Mouse (Mus musculus): ENCODE data around the gene Pgap1.

Pgap1 gene

DNA sequence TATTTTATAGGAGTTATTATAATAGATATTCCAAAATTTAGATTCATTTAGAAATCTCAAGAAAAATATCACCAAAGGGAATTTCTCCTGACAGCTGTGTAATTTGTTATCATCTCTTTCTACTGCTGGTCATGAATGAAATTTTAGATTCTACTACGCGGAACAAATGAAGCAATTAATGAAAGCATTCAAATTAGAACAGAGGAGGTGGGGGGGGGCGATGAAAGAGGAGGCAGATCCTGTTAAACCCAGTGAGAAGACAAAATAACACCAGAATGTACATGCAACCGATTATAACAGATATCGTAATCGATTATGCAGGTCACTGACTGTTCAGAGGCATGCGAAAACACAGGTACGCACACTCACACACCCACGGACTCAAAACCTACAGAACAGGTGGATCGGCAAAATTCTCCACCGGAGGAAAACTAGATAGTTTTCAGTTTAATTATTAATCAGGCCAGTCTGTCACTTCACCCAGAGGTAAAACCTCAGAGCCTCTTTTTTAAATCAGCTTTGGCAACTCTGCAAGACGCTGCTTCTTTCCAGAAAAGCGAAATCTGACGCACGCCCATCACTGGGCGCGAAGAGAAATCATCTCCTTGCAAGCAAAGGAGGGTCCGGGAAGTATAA is 780 bp downstream of the Pgap1 start:
- peak; percentile 26 for DNase-seq (ENCODE audit: low read depth, low spot score)
- no peaks in the 10 kb centered on the region for H3K36me3 ChIP-seq (ENCODE audit: control insufficient read depth, insufficient read depth, low read length, poor library complexity, severe bottlenecking)
- no peaks in the 10 kb centered on the region for H3K27me3 ChIP-seq (ENCODE audit: control insufficient read depth, insufficient read depth, low read length, poor library complexity, severe bottlenecking)

DNA sequence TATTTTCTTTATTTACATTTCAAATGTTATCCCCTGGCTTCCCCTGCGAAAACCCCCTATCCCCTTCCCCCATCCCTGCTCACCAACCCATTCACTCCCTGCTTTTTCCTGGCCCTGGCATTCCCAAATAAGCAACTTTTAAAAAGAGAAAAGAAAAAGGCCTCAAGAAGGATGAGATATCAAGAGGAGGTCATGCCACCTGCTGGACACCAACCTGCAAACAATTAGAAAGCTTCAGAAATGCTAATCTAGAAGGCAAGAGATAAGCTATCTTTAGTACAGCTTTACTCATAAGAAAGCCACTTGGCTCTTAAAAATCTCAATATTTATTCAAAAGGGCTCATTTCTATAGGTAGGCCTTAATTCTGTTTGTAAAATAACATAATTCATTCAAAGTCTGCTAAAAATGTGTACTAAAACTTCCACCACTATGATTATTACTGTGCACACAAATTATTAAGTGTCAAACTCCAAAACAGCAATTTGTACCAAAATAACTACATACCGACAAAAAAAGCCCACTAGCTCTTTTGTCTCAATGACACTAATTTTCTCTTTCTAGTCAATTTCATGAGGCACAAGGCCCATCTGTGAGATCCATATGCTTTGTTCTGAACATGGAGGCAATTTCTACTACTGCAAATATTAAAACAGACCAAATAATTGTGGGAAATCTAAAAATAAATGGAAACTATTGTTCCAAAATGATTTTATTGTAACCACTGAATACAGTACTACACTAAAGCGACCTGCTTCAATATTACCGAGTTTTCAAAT is 1.9 kb downstream of the Pgap1 start:
- peak; percentile 54 for DNase-seq (ENCODE audit: low read depth, low spot score)
- Histone ChIP-seq H3K36me3 (ENCODE audit: control insufficient read depth, insufficient read depth, low read length, poor library complexity, severe bottlenecking) (peaks cover 2% of the 10 kb centered on the region; the same call in 1 of the 2 replicates), H3K27me3 (ENCODE audit: control insufficient read depth, insufficient read depth, low read length, poor library complexity, severe bottlenecking) (no peaks in the 10 kb centered on the region)

DNA sequence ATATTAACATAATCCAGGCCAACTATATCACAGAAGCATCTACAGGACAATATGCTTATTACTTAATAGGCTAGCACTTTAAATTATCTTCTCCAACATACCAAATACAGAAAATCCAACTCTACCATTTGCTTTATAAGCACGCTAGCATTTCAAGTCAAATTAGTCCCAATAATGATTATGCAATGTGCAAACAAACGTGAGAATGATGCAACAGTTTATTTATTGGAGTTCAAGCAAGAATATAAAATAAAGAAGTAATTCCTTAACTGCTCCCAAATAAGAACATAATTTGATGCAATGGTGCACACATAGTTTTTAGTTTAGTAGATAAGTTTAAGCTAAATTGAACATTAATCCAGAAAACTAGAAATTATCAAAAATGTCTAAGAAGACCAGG is 4.9 kb downstream of the Pgap1 start:
- no peak for DNase-seq (ENCODE audit: low read depth, low spot score)
- Histone ChIP-seq H3K27me3 (ENCODE audit: control insufficient read depth, insufficient read depth, low read length, poor library complexity, severe bottlenecking) (no peaks in the 10 kb centered on the region), H3K36me3 (ENCODE audit: control insufficient read depth, insufficient read depth, low read length, poor library complexity, severe bottlenecking) (peaks cover 13% of the 10 kb centered on the region; the same call in 1 of the 2 replicates)

DNA sequence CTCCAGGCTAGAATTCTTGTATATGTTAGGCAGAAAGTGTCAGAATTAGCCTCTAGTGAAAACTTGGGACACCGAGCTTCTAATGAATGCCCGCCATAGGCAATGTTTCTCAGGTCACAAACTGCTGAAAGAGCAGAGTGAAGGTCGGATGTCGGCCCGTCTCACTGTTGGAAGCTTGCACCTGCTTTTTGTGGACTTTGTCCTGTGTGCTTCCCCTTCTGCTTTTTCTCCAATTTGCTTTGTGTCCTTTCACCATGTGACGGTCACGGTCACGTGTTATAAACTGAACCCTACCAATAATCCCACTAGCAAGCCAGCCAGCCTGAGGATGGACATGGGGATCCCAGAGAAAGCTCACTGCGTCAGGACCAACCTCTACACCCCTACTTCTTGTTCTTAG is 12.3 kb downstream of the Pgap1 start:
- H3K36me3 ChIP-seq (ENCODE audit: control insufficient read depth, insufficient read depth, low read length, poor library complexity, severe bottlenecking), result peaks cover 33% of the 10 kb centered on the region
- DNase-seq (ENCODE audit: low read depth, low spot score), result no peak
- no peaks in the 10 kb centered on the region for H3K27me3 ChIP-seq (ENCODE audit: control insufficient read depth, insufficient read depth, low read length, poor library complexity, severe bottlenecking)

DNA sequence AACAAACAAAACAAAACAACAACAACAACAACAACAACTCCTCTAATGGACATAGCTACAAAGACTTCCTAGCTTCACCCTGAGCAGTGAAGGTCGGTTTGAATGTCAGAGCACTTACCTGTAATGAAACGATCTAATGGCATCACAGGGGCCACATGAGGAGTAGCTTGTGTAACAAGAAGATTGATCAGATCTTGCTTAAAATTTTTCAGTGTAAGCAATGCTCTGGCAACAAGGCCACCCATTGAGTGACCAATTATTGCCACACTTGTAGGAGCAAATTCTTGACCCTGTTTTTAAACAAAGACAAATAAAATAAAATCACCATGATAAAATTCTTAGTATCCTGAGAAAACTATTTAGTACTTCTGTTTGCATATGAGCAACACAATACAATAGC is 14.6 kb downstream of the Pgap1 start:
- H3K27me3 ChIP-seq (ENCODE audit: control insufficient read depth, insufficient read depth, low read length, poor library complexity, severe bottlenecking), result no peaks in the 10 kb centered on the region
- no peak for DNase-seq (ENCODE audit: low read depth, low spot score)
- peaks cover 37% of the 10 kb centered on the region for H3K36me3 ChIP-seq (ENCODE audit: control insufficient read depth, insufficient read depth, low read length, poor library complexity, severe bottlenecking)

DNA sequence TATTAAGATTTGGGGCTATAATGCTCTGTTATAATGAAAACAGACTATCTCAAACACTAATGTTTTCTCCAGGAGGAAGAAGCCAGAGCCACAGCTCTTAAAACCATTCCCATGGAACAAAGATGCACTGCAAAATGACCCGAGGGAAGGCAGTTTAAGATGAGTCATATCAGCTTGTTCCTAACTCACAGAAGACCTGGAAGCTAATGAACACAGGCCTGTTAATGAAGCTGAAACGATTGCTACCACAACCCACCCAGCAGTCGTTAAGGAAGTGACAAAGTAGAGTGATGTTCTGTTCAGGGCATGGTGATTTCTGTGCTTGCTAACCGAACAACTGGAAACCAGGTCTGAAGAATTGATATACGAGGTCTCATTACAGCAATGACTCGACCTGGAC is 26.3 kb downstream of the Pgap1 start:
- no peak for DNase-seq (ENCODE audit: low read depth, low spot score)
- H3K36me3 ChIP-seq (ENCODE audit: control insufficient read depth, insufficient read depth, low read length, poor library complexity, severe bottlenecking), result peaks cover 20% of the 10 kb centered on the region
- no peaks in the 10 kb centered on the region for H3K27me3 ChIP-seq (ENCODE audit: control insufficient read depth, insufficient read depth, low read length, poor library complexity, severe bottlenecking)

DNA sequence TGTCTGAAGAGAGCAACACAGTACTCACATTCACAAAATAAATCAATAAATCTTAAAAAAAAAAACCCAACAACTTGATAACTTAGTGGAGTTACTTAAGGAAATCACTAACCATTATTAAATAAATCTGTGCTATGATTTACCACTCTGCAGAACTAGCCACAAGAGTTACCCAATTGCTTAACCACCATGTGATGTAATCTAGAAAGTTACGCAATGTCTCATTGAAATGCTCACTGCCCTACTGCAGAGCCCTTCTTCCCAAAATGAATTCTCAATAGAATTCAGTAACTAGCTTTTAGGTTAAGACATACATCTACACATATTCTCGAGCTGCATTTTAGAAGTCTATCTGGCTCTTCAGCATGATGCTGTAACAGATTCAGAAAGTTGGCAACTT is 33.8 kb downstream of the Pgap1 start:
- peaks cover 20% of the 10 kb centered on the region for H3K36me3 ChIP-seq (ENCODE audit: control insufficient read depth, insufficient read depth, low read length, poor library complexity, severe bottlenecking)
- DNase-seq (ENCODE audit: low read depth, low spot score), result no peak
- H3K27me3 ChIP-seq (ENCODE audit: control insufficient read depth, insufficient read depth, low read length, poor library complexity, severe bottlenecking), result no peaks in the 10 kb centered on the region

DNA sequence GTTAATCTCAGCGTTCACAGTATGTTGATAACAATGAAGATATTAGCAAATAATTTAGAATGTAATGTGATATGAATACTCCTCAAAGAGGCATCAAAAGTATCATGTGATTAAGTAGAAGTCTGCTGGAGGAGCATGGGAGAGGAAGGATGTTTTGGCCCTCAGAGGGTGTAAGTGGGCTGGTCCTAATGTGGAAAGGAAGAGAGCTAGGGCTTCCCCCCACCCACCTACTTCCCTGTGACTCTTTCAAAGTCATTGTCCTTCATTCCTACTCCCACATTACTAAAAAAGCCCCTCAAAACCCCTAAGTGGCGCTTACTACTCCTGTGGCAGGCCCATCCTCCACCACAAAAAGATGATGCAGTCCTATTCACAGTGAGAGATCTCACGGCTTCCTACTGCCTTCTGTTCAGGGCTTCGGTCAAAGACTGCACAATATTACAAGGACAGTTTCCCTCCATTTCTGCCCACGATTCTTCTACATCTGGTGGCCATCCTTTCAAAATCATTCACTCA is 37.4 kb downstream of the Pgap1 start:
- Histone ChIP-seq H3K27me3 (ENCODE audit: control insufficient read depth, insufficient read depth, low read length, poor library complexity, severe bottlenecking) (no peaks in the 10 kb centered on the region), H3K36me3 (ENCODE audit: control insufficient read depth, insufficient read depth, low read length, poor library complexity, severe bottlenecking) (peaks cover 13% of the 10 kb centered on the region)
- DNase-seq (ENCODE audit: low read depth, low spot score), result no peak

DNA sequence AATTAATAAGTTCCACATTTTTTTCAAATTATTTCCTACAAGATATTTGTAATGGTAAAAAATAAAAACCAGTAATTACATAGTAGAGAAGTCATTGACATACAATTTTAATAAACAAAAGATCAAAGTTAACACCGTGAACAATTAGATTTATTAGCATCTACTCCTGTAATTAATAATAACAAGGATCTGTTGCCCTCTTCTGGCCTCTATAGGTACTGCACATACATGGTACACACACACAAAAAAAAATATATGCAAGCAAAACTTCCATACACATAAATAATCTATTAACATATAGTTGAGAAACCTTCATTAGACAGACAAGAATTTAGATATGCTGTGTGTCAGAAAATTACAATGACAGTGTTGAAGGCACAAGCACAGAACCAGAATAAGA is 43.6 kb downstream of the Pgap1 start:
- peak; percentile 40 for DNase-seq (ENCODE audit: low read depth, low spot score)

DNA sequence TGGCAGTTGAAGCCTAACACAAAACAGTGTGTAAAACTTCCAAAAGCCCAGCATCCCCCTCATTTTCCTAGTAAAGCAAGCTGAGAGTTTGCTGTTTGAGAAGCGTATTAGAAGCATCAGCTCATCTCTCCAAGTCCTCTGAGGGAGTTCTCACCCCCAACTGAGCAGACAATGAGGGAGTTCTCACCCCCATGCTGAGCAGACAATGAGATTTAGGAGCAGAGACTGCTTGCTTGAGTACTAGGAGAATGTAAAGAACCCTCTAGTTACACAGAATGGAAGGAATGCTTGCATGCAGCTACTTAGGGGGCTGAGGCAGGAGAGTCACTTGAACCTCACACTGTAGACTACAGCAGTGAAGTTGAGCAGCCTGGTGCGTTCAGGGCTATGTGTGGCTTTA is 59.0 kb downstream of the Pgap1 start:
- H3K36me3 ChIP-seq (ENCODE audit: control insufficient read depth, insufficient read depth, low read length, poor library complexity, severe bottlenecking), result peaks cover 33% of the 10 kb centered on the region
- no peaks in the 10 kb centered on the region for H3K27me3 ChIP-seq (ENCODE audit: control insufficient read depth, insufficient read depth, low read length, poor library complexity, severe bottlenecking)
- DNase-seq (ENCODE audit: low read depth, low spot score), result no peak

More for the DNA sequence above, 43.6 kb downstream of the Pgap1 start:
- H3K36me3 ChIP-seq (ENCODE audit: control insufficient read depth, insufficient read depth, low read length, poor library complexity, severe bottlenecking), result peaks cover 5% of the 10 kb centered on the region
- no peaks in the 10 kb centered on the region for H3K27me3 ChIP-seq (ENCODE audit: control insufficient read depth, insufficient read depth, low read length, poor library complexity, severe bottlenecking)

DNA sequence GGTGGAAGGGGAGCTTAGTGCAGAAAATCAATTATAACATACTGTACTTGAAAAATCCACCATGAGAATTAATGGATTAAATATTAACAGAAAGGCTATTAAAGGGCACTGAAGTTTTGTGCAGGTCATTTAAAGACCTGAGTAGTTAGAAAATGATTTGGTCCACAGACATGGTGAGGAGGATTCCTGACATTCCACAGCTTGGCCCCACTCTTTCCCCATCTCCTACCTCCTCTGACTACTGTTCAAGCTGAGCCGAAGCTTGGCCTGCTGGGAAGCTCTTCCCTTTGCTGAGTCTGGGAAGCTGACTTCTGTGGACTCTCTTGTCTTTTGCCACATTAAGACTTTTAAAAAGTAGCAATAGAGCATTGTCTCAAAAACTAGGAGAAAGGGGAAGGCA is 61.2 kb downstream of the Pgap1 start:
- H3K36me3 ChIP-seq (ENCODE audit: control insufficient read depth, insufficient read depth, low read length, poor library complexity, severe bottlenecking), result peaks cover 34% of the 10 kb centered on the region
- no peaks in the 10 kb centered on the region for H3K27me3 ChIP-seq (ENCODE audit: control insufficient read depth, insufficient read depth, low read length, poor library complexity, severe bottlenecking)
- DNase-seq (ENCODE audit: low read depth, low spot score), result no peak

DNA sequence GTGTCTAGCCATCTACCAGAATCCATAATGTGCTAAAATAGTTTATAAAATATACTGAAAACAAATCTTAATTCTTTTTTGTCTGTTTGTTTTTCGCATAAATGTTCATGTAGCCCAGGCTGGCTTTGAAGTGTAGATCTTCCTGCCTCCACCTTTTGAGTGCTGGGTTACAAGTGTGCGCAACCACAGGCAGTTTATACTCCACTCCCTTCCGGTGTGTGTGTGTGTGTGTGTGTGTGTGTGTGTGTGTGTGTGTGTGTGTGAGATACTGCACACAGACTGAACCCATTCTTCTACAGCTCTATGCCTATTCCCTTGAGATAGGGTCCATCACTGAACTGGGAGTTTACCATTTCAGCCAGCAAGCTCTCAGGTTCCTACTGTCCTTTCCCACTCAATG is 64.0 kb downstream of the Pgap1 start:
- Histone ChIP-seq H3K27me3 (ENCODE audit: control insufficient read depth, insufficient read depth, low read length, poor library complexity, severe bottlenecking) (no peaks in the 10 kb centered on the region), H3K36me3 (ENCODE audit: control insufficient read depth, insufficient read depth, low read length, poor library complexity, severe bottlenecking) (peaks cover 26% of the 10 kb centered on the region)
- no peak for DNase-seq (ENCODE audit: low read depth, low spot score)

DNA sequence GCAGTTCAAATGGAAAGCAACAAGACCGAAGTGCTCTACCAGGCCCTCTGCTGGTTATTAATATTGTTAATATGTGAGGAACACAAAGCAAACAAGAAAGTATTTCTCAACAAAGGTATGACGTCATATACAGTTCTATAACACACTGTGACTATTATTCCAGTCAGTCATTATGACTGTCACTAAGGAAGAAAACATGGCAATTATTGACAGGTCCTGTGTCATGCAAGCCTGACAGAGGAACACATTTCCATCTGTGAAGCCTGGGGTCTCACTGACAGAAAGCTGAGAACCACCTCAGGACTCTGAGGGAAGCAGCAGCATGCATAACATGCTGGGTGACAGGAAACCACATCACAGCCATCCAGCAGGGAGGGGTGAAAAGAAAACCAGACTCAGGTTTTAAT is 65.0 kb downstream of the Pgap1 start:
- Histone ChIP-seq H3K36me3 (ENCODE audit: control insufficient read depth, insufficient read depth, low read length, poor library complexity, severe bottlenecking) (peaks cover 25% of the 10 kb centered on the region), H3K27me3 (ENCODE audit: control insufficient read depth, insufficient read depth, low read length, poor library complexity, severe bottlenecking) (no peaks in the 10 kb centered on the region)
- DNase-seq (ENCODE audit: low read depth, low spot score), result no peak

DNA sequence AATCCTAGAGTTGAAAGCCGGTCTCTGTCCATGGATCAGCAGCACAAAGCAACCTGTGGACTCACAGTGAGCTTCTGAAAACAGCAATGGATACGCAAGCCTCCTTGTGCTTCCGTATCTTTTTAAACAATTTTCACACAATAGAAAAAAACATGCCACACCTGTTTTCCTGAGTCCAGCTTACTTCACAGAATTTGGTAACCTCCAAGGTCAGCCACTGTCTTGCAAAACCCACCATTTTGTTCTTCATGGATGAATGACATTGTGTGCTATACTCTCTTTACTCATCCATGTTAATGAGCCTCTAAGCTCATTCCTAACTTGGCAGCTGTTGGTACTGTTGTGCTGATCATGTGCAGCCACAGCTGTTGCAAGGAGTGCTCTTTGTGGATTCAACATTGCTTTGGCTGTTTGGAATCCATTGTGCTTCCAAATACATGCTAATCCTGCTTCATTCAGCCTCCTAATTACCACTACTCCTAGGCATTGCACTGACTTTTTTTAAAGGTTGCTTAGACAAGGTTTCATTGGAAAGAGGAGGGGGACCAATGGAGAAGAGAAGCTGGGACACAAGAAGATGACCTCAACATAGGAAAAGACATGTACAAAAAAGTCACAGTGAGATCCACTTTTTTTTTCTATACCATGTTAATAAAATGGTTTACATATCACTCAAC is 72.6 kb downstream of the Pgap1 start:
- DNase-seq (ENCODE audit: low read depth, low spot score), result no peak
- H3K36me3 ChIP-seq (ENCODE audit: control insufficient read depth, insufficient read depth, low read length, poor library complexity, severe bottlenecking), result peaks cover 15% of the 10 kb centered on the region
- H3K27me3 ChIP-seq (ENCODE audit: control insufficient read depth, insufficient read depth, low read length, poor library complexity, severe bottlenecking), result no peaks in the 10 kb centered on the region

DNA sequence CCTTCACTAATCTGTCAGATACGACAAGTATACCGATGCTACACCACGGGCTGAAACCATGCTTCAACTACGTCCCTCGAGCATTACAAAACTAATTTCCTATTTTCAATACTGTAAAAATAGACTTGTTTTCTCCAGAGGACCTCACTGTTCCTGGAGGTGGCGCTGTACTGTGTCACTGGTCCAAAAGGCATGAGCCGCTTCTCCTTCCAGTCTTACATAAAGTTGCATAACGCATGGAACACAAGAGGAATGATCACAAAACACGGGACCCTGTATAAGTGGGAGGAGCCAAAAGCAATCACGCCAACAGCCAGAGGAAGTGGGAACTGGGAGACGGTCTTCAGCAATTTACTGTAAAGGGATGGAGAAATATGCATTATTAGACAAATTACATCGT is 77.0 kb downstream of the Pgap1 start:
- H3K27me3 ChIP-seq (ENCODE audit: control insufficient read depth, insufficient read depth, low read length, poor library complexity, severe bottlenecking), result no peaks in the 10 kb centered on the region
- H3K36me3 ChIP-seq (ENCODE audit: control insufficient read depth, insufficient read depth, low read length, poor library complexity, severe bottlenecking), result peaks cover 18% of the 10 kb centered on the region
- DNase-seq (ENCODE audit: low read depth, low spot score), result no peak
